Mouse (Mus musculus) left cerebral cortex, postnatal 10 days (tissue): Measurements from ENCODE around the gene Nme3. TPM values are rescaled to one million over a fixed set of nuclear protein-coding genes. Genes with fewer than 3 reads are reported as not detected.
"Not testable (repeated sequence)": the region's sequence is repeated elsewhere in the genome, so short reads cannot be mapped to it uniquely, and the experiment has no call there.

Experiments
- DNase-seq, 2 experiments: peaks; one replicate each; pipeline ENCODE4 v3.0.0; 2021 to 2022; ENCODE audit warnings: low spot score in 2 of 2, mixed read lengths in 1 of 2; ENCODE audit errors: extremely low spot score in 1 of 2
- intact Hi-C: fragments of 180-260 bp; cut with DNase I; formaldehyde crosslinking; loops from one replicate; pipeline ENCODE4 v1.15.1; 2025
- total RNA-seq, 2 experiments: library from RNA; stranded (reverse); gene quantifications; 2 replicates each; pipeline ENCODE4 v1.2.3; 2021

Gene Nme3
- total RNA-seq, 2 experiments from 2014 or later, result 42.2 to 43.5 TPM

DNA sequence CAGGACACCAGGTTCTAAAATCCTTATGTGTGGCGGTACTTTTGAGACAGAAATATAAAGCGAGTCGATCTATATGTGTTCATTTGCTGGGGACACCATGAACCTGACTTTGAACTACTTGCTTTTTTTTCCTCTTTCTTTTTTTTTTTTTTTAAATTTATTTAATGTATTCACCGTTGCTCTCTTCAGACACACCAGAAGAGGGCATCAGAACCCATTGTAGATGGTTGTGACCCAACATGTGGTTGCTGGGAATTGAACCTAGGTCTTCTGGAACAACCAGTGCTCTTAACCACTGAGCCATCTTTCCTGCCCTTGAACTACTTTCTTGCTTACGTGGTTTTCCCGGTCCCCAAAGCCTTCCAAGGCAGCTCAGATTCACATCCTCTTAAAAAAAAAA is 41.0 kb downstream of the Nme3 start:
- DNase-seq, result no peak
- intact Hi-C loops, result no loop called here

DNA sequence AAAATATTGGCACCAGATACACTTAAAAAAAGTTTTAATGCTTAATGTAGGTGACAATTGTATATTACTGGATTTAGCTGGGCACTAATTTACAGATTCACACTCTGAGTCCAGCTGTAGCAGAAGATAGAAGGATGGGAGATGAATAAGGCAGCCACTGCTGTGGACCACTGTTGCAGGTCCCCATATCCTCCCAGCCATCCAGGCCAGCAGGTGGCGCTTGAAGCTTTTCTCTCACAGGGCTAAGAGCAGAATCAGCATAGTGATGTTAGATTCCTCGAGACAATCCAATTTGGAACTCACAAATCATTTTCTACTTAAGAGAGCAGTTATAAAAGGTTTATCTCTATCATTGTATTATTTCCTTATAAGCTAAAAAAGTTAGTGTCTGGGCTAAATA is 46.2 kb downstream of the Nme3 start:
- intact Hi-C loops, result not testable (repeated sequence)

DNA sequence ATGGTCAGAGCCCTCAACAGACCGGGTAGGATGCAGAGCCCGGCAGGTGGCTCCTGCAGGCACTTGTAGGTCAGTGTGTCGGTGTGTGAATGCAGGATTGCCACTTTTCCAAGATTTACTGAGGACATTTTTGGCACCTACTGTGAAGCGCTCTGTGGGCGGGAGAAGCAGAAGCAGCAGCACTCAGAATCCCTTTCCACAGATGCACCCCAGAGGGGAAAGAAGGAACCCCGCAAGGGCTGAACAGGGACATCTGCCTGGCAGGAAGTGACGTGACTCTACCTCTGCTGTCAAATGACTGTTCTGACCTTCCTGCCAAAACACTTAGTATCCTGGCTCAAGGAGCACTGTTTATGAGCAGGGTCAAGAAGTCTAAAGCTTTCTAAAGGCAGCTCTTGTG is 46.7 kb downstream of the Nme3 start:
- intact Hi-C loops, result no loop called here
- peak in 1 of 2 experiments; percentile 42 for DNase-seq

More for the DNA sequence above, 46.2 kb downstream of the Nme3 start:
- peak in 1 of 2 experiments; percentile 33 for DNase-seq

DNA sequence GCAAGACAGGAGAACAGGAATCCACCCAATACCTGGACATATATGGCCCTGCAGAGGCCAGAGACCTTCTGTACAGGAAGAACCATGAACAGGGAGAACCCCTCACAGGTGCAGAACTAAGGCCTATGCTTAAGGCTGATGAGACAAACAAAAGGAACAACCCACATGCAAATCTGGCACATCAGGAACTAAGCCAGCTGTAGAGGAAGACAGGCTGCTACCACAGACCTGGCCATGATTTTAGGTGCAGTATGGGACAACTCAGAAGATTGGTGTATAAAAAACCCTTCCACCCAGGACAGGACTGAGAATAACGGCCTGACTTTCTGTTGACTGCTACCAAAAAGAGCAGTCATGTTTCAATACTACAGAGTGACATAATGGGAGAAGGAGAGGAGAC is 47.3 kb downstream of the Nme3 start:
- intact Hi-C loops, DNase-seq: not testable (repeated sequence)

Other genes with a start within 250 kb of the Nme3 start
- gene Slc9a3r2, start 246.2 kb upstream of the Nme3 start, total RNA-seq, result 10 to 100 TPM; 55.0 to 55.2 TPM
- not detected for gene Npw, start 238.0 kb upstream of the Nme3 start, total RNA-seq
- 10 to 100 TPM; 37.2 to 38.1 TPM for gene Zfp598, start 226.8 kb upstream of the Nme3 start, total RNA-seq
- 100 to 1,000 TPM; 248 to 254 TPM for gene Syngr3, start 206.5 kb upstream of the Nme3 start, total RNA-seq
- 10 to 100 TPM; 21.5 TPM for gene Gfer, start 200.3 kb upstream of the Nme3 start, total RNA-seq
- 1 to 10 TPM; 2.7 to 5.1 TPM for gene Noxo1, start 200.3 kb upstream of the Nme3 start, total RNA-seq
- gene Tbl3, start 188.8 kb upstream of the Nme3 start, total RNA-seq, result 10 to 100 TPM; 30.9 to 37.9 TPM
- under 1 TPM in 1 of 2 experiments, not detected in 1; 0.69 TPM for gene Rnf151, start 178.4 kb upstream of the Nme3 start, total RNA-seq
- gene Rps2, start 178.4 kb upstream of the Nme3 start, total RNA-seq, result 100 to 1,000 TPM; 575 to 607 TPM
- gene Ndufb10, start 172.0 kb upstream of the Nme3 start, total RNA-seq, result 100 to 1,000 TPM; 156 to 176 TPM
- gene Rpl3l, start 168.7 kb upstream of the Nme3 start, total RNA-seq, result under 1 TPM; 0.43 to 0.49 TPM
- 10 to 100 TPM; 44.2 to 47.8 TPM for gene Msrb1, start 159.9 kb upstream of the Nme3 start, total RNA-seq
- gene Hs3st6, start 143.5 kb upstream of the Nme3 start, total RNA-seq, result under 1 TPM in 1 of 2 experiments, not detected in 1; 0.49 TPM
- not detected for gene Meiob, start 92.2 kb upstream of the Nme3 start, total RNA-seq
- gene Hagh, start 56.4 kb upstream of the Nme3 start, total RNA-seq, result 100 to 1,000 TPM in 1 of 2 experiments, 10 to 100 TPM in 1; 92.4 to 102 TPM
- 10 to 100 TPM; 14.8 to 16.5 TPM for gene Fahd1, start 46.1 kb upstream of the Nme3 start, total RNA-seq
- gene Igfals, start 30.5 kb upstream of the Nme3 start, total RNA-seq, result under 1 TPM; 0.17 to 0.32 TPM
- gene Nubp2, start 10.2 kb upstream of the Nme3 start, total RNA-seq, result 10 to 100 TPM; 37.8 to 40.2 TPM
- 10 to 100 TPM; 48.0 to 48.3 TPM for gene Spsb3, start 9.9 kb upstream of the Nme3 start, total RNA-seq
- gene Eme2, start 1.4 kb upstream of the Nme3 start, total RNA-seq, result 10 to 100 TPM; 53.9 to 56.6 TPM
- 10 to 100 TPM; 58.4 to 64.8 TPM for gene Mrps34, start 1.4 kb upstream of the Nme3 start, total RNA-seq
- 100 to 1,000 TPM; 288 to 297 TPM for gene Mapk8ip3, start 40.5 kb downstream of the Nme3 start, total RNA-seq
- 10 to 100 TPM; 11.9 to 13.1 TPM for gene Jpt2, start 64.2 kb downstream of the Nme3 start, total RNA-seq
- 10 to 100 TPM; 24.0 to 25.0 TPM for gene Cramp1l, start 119.3 kb downstream of the Nme3 start, total RNA-seq
- gene Ift140, start 119.6 kb downstream of the Nme3 start, total RNA-seq, result 10 to 100 TPM; 25.4 to 28.9 TPM
- 1 to 10 TPM; 7.2 to 7.8 TPM for gene Tmem204, start 187.1 kb downstream of the Nme3 start, total RNA-seq
- 10 to 100 TPM; 35.4 to 41.1 TPM for gene Telo2, start 219.5 kb downstream of the Nme3 start, total RNA-seq
- 1 to 10 TPM; 2.0 to 2.3 TPM for gene Ptx4, start 224.3 kb downstream of the Nme3 start, total RNA-seq
- gene Clcn7, start 236.9 kb downstream of the Nme3 start, total RNA-seq, result 10 to 100 TPM; 44.6 to 44.9 TPM